ENCODE assay signal across 13 mouse cellular contexts in genomic region chr11:101462141-101462540, GRCm38 (mm10). TPM values are rescaled to one million over a fixed set of nuclear protein-coding genes. Genes with fewer than 3 reads are reported as not detected.
DNase-seq lines count a peak whose midpoint lies in the region; ATAC-seq and TF ChIP-seq lines count a peak whose summit lies in the region.
"Had no signal": no experiment of that assay in that cellular context is flagged by ENCODE, and none has a peak within 500 bp of the region (broad histone marks: within the 10 kb centered on the region; RNA-seq: fewer than 3 reads in every experiment).

No protein-coding gene starts in this region.

- no peak overlapping the region for H3K4me2 ChIP-seq in hindbrain, embryonic 16.5 days (ENCODE audit: low read length)
- H3K4me2 ChIP-seq in hindbrain, embryonic 12.5 days (replicated peaks) = peak overlapping the region; percentile 83
- H3K4me2 ChIP-seq in midbrain, embryonic 13.5 days (replicated peaks) = peak overlapping the region; percentile 82
- H3K4me2 ChIP-seq: embryonic facial prominence, embryonic 15.5 days; lung, embryonic 15.5 days had no signal

- H3K36me3 ChIP-seq in hindbrain, embryonic 10.5 days = peaks cover 54% of the 10 kb centered on the region
- peaks cover 36% of the 10 kb centered on the region for H3K36me3 ChIP-seq in hindbrain, embryonic 16.5 days (ENCODE audit: control insufficient read depth, insufficient read depth, low read length)
- H3K36me3 ChIP-seq in hindbrain, embryonic 12.5 days = peaks cover 53% of the 10 kb centered on the region
- peaks cover 55% of the 10 kb centered on the region for H3K36me3 ChIP-seq in midbrain, embryonic 13.5 days

- H3K27ac ChIP-seq in hindbrain, embryonic 10.5 days = peak overlapping the region; percentile 81
- no peak overlapping the region for H3K27ac ChIP-seq in hindbrain, embryonic 16.5 days (ENCODE audit: low read depth, low read length)
- no peak overlapping the region for H3K27ac ChIP-seq in bone marrow, adult 2 months (ENCODE audit: control insufficient read depth, insufficient read depth, low read depth, low read length, poor library complexity)
- peak overlapping the region; percentile 63; the same call in 1 of the 2 replicates for H3K27ac ChIP-seq in hindbrain, embryonic 12.5 days
- peak overlapping the region; percentile 63 for H3K27ac ChIP-seq in midbrain, embryonic 13.5 days
- H3K27ac ChIP-seq: embryonic facial prominence, embryonic 15.5 days; lung, embryonic 15.5 days had no signal

- H3K4me3 ChIP-seq in hindbrain, embryonic 10.5 days = peak overlapping the region; percentile 75
- H3K4me3 ChIP-seq in hindbrain, embryonic 16.5 days (ENCODE audit: low read length) = no peak overlapping the region
- H3K4me3 ChIP-seq in bone marrow, adult 2 months (replicated peaks; ENCODE audit: control insufficient read depth, low read depth, low read length) = no peak overlapping the region
- H3K4me3 ChIP-seq in hindbrain, embryonic 12.5 days = no peak overlapping the region
- no peak overlapping the region; the same call in 1 of the 2 replicates for H3K4me3 ChIP-seq in midbrain, embryonic 13.5 days (replicated peaks)
- H3K4me3 ChIP-seq: embryonic facial prominence, embryonic 15.5 days; lung, embryonic 15.5 days had no signal

- 74% methylated on average over 14 of the region's 14 CpGs for WGBS in hindbrain, embryonic 10.5 days
- WGBS in hindbrain, embryonic 16.5 days = 54% methylated on average over 14 of the region's 14 CpGs
- WGBS in bone marrow, adult 2 months = 86% methylated on average over 14 of the region's 14 CpGs
- 62% methylated on average over 14 of the region's 14 CpGs for WGBS in hindbrain, embryonic 12.5 days
- 65% methylated on average over 14 of the region's 14 CpGs for WGBS in midbrain, embryonic 13.5 days

- no peak for DNase-seq in hindbrain, embryonic 10.5 days (ENCODE audit: low spot score)
- DNase-seq in layer of hippocampus, postnatal 36 days = no peak
- no peak for DNase-seq in liver
- DNase-seq: heart, postnatal 10 days; kidney, adult 2 months had no signal

- ATAC-seq in hindbrain, embryonic 16.5 days = no peak
- ATAC-seq in hindbrain, embryonic 12.5 days (ENCODE audit: low FRiP score) = no peak
- ATAC-seq in midbrain, embryonic 13.5 days = no peak; the same call in 1 of the 2 replicates
- no peak for ATAC-seq in inflammation-experienced regulatory T-cells, adult 6 months

- TF ChIP-seq POLR2A in bone marrow, adult 2 months (IDR thresholded peaks at IDR 0.05; ENCODE audit: borderline replicate concordance, control insufficient read depth, low read depth, low read length) = 0 out of 2 replicates have a peak, but pooled peaks have one; percentile 3

- H3K27me3 ChIP-seq in hindbrain, embryonic 10.5 days (ENCODE audit: insufficient read depth, poor library complexity, severe bottlenecking) = peaks cover 7% of the 10 kb centered on the region
- no peaks in the 10 kb centered on the region for H3K27me3 ChIP-seq in hindbrain, embryonic 16.5 days (replicated peaks; ENCODE audit: control insufficient read depth, insufficient read depth, low read length)
- H3K27me3 ChIP-seq in hindbrain, embryonic 12.5 days = no peaks in the 10 kb centered on the region
- no peaks in the 10 kb centered on the region for H3K27me3 ChIP-seq in midbrain, embryonic 13.5 days
- H3K27me3 ChIP-seq: embryonic facial prominence, embryonic 15.5 days; lung, embryonic 15.5 days had no signal

- peaks cover 78% of the 10 kb centered on the region for H3K4me1 ChIP-seq in hindbrain, embryonic 10.5 days (replicated peaks)
- peaks cover 31% of the 10 kb centered on the region for H3K4me1 ChIP-seq in hindbrain, embryonic 16.5 days (ENCODE audit: control insufficient read depth, insufficient read depth, low read depth, low read length)
- peaks cover 4% of the 10 kb centered on the region for H3K4me1 ChIP-seq in bone marrow, adult 2 months (ENCODE audit: control insufficient read depth, insufficient read depth, low read length)
- H3K4me1 ChIP-seq in hindbrain, embryonic 12.5 days = peaks cover 52% of the 10 kb centered on the region
- H3K4me1 ChIP-seq in midbrain, embryonic 13.5 days (replicated peaks) = peaks cover 47% of the 10 kb centered on the region

- no peaks in the 10 kb centered on the region for H3K9me3 ChIP-seq in hindbrain, embryonic 10.5 days
- H3K9me3 ChIP-seq in hindbrain, embryonic 16.5 days (ENCODE audit: control insufficient read depth, low read length) = no peaks in the 10 kb centered on the region
- H3K9me3 ChIP-seq in hindbrain, embryonic 12.5 days (replicated peaks) = no peaks in the 10 kb centered on the region
- H3K9me3 ChIP-seq in midbrain, embryonic 13.5 days = no peaks in the 10 kb centered on the region
- H3K9me3 ChIP-seq: embryonic facial prominence, embryonic 15.5 days; lung, embryonic 15.5 days had no signal

- TF ChIP-seq CTCF in bone marrow, adult 2 months (IDR thresholded peaks at IDR 0.05; ENCODE audit: control insufficient read depth, insufficient read depth, low read length) = no peak

- H3K9ac ChIP-seq in hindbrain, embryonic 16.5 days (ENCODE audit: low read depth, low read length) = no peak overlapping the region
- H3K9ac ChIP-seq in hindbrain, embryonic 12.5 days = no peak overlapping the region; the same call in 1 of the 2 replicates
- H3K9ac ChIP-seq in midbrain, embryonic 13.5 days (replicated peaks) = 0 out of 2 replicates have a peak overlapping the region, but pooled peaks have one; percentile 39
- H3K9ac ChIP-seq: embryonic facial prominence, embryonic 15.5 days; lung, embryonic 15.5 days had no signal

RNA-seq across cellular contexts. Expression of gene Rnd2, which starts 2.7 kb away (rescaled TPM):
- polyA plus RNA-seq in hindbrain, embryonic 10.5 days (2016; fragmentation: Nextera tagmentation; extraction: Ambion mirVana) = 97.9 and 208 TPM in 2 replicates
- polyA plus RNA-seq in hindbrain, embryonic 16.5 days (2015; fragmentation: Nextera tagmentation; extraction: Ambion mirVana) = 83.2 and 90.6 TPM in 2 replicates
- polyA plus RNA-seq in bone marrow, adult 2 months (2011; ENCODE audit: insufficient read depth, insufficient read length, low replicate concordance, missing spikeins) = 1.0 and 1.7 TPM in 2 replicates
- polyA plus RNA-seq in hindbrain, embryonic 12.5 days (2016; fragmentation: Nextera tagmentation; extraction: Ambion mirVana) = 112 and 121 TPM in 2 replicates
- polyA plus RNA-seq in midbrain, embryonic 13.5 days (2015; fragmentation: Nextera tagmentation; extraction: Ambion mirVana) = 102 and 117 TPM in 2 replicates
- polyA plus RNA-seq in inflammation-experienced regulatory T-cells, adult 6 months (2017; shearing (Covaris generic)) = not detected
- 100 to 1,000 TPM; 123 TPM for total RNA-seq in layer of hippocampus, postnatal 36 days (2021)

RNA-seq across cellular contexts. Expression of gene Vat1, which starts 3.9 kb away (rescaled TPM):
- 61.1 and 108 TPM in 2 replicates for polyA plus RNA-seq in hindbrain, embryonic 10.5 days (2016; fragmentation: Nextera tagmentation; extraction: Ambion mirVana)
- polyA plus RNA-seq in hindbrain, embryonic 16.5 days (2015; fragmentation: Nextera tagmentation; extraction: Ambion mirVana) = 125 and 134 TPM in 2 replicates
- polyA plus RNA-seq in bone marrow, adult 2 months (2011; ENCODE audit: insufficient read depth, insufficient read length, low replicate concordance, missing spikeins) = 10.6 and 19.0 TPM in 2 replicates
- 94.8 and 95.7 TPM in 2 replicates for polyA plus RNA-seq in hindbrain, embryonic 12.5 days (2016; fragmentation: Nextera tagmentation; extraction: Ambion mirVana)
- polyA plus RNA-seq in midbrain, embryonic 13.5 days (2015; fragmentation: Nextera tagmentation; extraction: Ambion mirVana) = 79.5 and 91.5 TPM in 2 replicates
- polyA plus RNA-seq in inflammation-experienced regulatory T-cells, adult 6 months (2017; shearing (Covaris generic)) = 1 to 10 TPM; 1.7 to 2.5 (median 1.9) TPM
- total RNA-seq in layer of hippocampus, postnatal 36 days (2021) = 10 to 100 TPM; 28.0 to 28.2 TPM

RNA-seq across cellular contexts. Expression of gene Ifi35, which starts 13.9 kb away (rescaled TPM):
- polyA plus RNA-seq in hindbrain, embryonic 10.5 days (2016; fragmentation: Nextera tagmentation; extraction: Ambion mirVana) = 3.5 and 3.6 TPM in 2 replicates
- polyA plus RNA-seq in hindbrain, embryonic 16.5 days (2015; fragmentation: Nextera tagmentation; extraction: Ambion mirVana) = 3.9 and 4.8 TPM in 2 replicates
- polyA plus RNA-seq in bone marrow, adult 2 months (2011; ENCODE audit: insufficient read depth, insufficient read length, low replicate concordance, missing spikeins) = 24.9 and 45.0 TPM in 2 replicates
- 4.2 and 5.7 TPM in 2 replicates for polyA plus RNA-seq in hindbrain, embryonic 12.5 days (2016; fragmentation: Nextera tagmentation; extraction: Ambion mirVana)
- polyA plus RNA-seq in midbrain, embryonic 13.5 days (2015; fragmentation: Nextera tagmentation; extraction: Ambion mirVana) = 2.2 and 2.3 TPM in 2 replicates
- 100 to 1,000 TPM; 143 to 171 (median 153) TPM for polyA plus RNA-seq in inflammation-experienced regulatory T-cells, adult 6 months (2017; shearing (Covaris generic))
- 1 to 10 TPM; 2.5 to 3.1 TPM for total RNA-seq in layer of hippocampus, postnatal 36 days (2021)

RNA-seq across cellular contexts. Expression of gene Rpl27, which starts 20.0 kb away (rescaled TPM):
- 414 and 455 TPM in 2 replicates for polyA plus RNA-seq in hindbrain, embryonic 10.5 days (2016; fragmentation: Nextera tagmentation; extraction: Ambion mirVana)
- 204 and 207 TPM in 2 replicates for polyA plus RNA-seq in hindbrain, embryonic 16.5 days (2015; fragmentation: Nextera tagmentation; extraction: Ambion mirVana)
- 532 and 941 TPM in 2 replicates for polyA plus RNA-seq in bone marrow, adult 2 months (2011; ENCODE audit: insufficient read depth, insufficient read length, low replicate concordance, missing spikeins)
- 320 and 344 TPM in 2 replicates for polyA plus RNA-seq in hindbrain, embryonic 12.5 days (2016; fragmentation: Nextera tagmentation; extraction: Ambion mirVana)
- polyA plus RNA-seq in midbrain, embryonic 13.5 days (2015; fragmentation: Nextera tagmentation; extraction: Ambion mirVana) = 303 and 310 TPM in 2 replicates
- 100 to 1,000 TPM; 523 to 733 (median 603) TPM for polyA plus RNA-seq in inflammation-experienced regulatory T-cells, adult 6 months (2017; shearing (Covaris generic))
- 10 to 100 TPM; 28.5 to 39.7 TPM for total RNA-seq in layer of hippocampus, postnatal 36 days (2021)

RNA-seq across cellular contexts. Expression of gene Ptges3l, which starts 37.0 kb away (rescaled TPM):
- 4.0 and 4.5 TPM in 2 replicates for polyA plus RNA-seq in hindbrain, embryonic 10.5 days (2016; fragmentation: Nextera tagmentation; extraction: Ambion mirVana)
- polyA plus RNA-seq in hindbrain, embryonic 16.5 days (2015; fragmentation: Nextera tagmentation; extraction: Ambion mirVana) = 3.1 and 3.9 TPM in 2 replicates
- polyA plus RNA-seq in bone marrow, adult 2 months (2011; ENCODE audit: insufficient read depth, insufficient read length, low replicate concordance, missing spikeins) = 2.4 TPM in 1 of 2 replicates, not detected in the other
- 3.0 and 5.9 TPM in 2 replicates for polyA plus RNA-seq in hindbrain, embryonic 12.5 days (2016; fragmentation: Nextera tagmentation; extraction: Ambion mirVana)
- polyA plus RNA-seq in midbrain, embryonic 13.5 days (2015; fragmentation: Nextera tagmentation; extraction: Ambion mirVana) = 2.0 and 2.6 TPM in 2 replicates
- polyA plus RNA-seq in inflammation-experienced regulatory T-cells, adult 6 months (2017; shearing (Covaris generic)) = 1 to 10 TPM; 1.6 to 2.2 (median 2.1) TPM
- 1 to 10 TPM; 1.7 to 2.0 TPM for total RNA-seq in layer of hippocampus, postnatal 36 days (2021)
- total RNA-seq: megakaryocyte-erythroid progenitor cell, adult 5-6 weeks had no signal

Comparison
In these comparisons a context has a peak if more than half of its experiments do, and no peak if none do; other contexts are left out.
1. H3K27ac ChIP-seq: peak in hindbrain, embryonic 10.5 days (single experiment), hindbrain, embryonic 12.5 days (single experiment) and midbrain, embryonic 13.5 days (single experiment); none in hindbrain, embryonic 16.5 days (single experiment) and bone marrow, adult 2 months (single experiment).
2. RNA of gene Rnd2, which starts 2.7 kb away (polyA plus RNA-seq): 97.9 to 208 TPM in hindbrain, embryonic 10.5 days, 112 to 121 TPM in hindbrain, embryonic 12.5 days, 102 to 117 TPM in midbrain, embryonic 13.5 days and 83.2 to 90.6 TPM in hindbrain, embryonic 16.5 days; 1.0 to 1.7 TPM in bone marrow, adult 2 months and not detected in inflammation-experienced regulatory T-cells, adult 6 months; every median in the first group is over 10 times any median in the second.